Mouse (Mus musculus) liver, embryonic 15.5 days (tissue): Measurements from ENCODE around the gene Mvb12b. TPM values are rescaled to one million over a fixed set of nuclear protein-coding genes. Genes with fewer than 3 reads are reported as not detected.

Source experiments
- ATAC-seq: fragments of 200-750 bp; cut with Nextera tagmentation; 2 replicates; pipeline ENCODE4 v1.8.0; 2017; ENCODE audit warnings: moderate number of reproducible peaks, mild to moderate bottlenecking, moderate library complexity; ENCODE audit not compliant: insufficient read depth
- H3K27ac ChIP-seq: fragments of 300-500 bp; sonication (generic); replicated peaks from 2 replicates; pipeline ENCODE4 v1.5.1; 2015; ENCODE audit warnings: mild to moderate bottlenecking, inconsistent platforms
- H3K27me3 ChIP-seq: fragments of 300-500 bp; sonication (generic); 2 replicates; pipeline ENCODE4 v1.6.1; 2015; ENCODE audit warnings: mild to moderate bottlenecking, inconsistent platforms
- H3K36me3 ChIP-seq: fragments of 300-500 bp; sonication (generic); replicated peaks from 2 replicates; pipeline ENCODE4 v1.6.1; 2015; ENCODE audit warnings: moderate library complexity, mild to moderate bottlenecking, inconsistent platforms
- H3K4me1 ChIP-seq: fragments of 300-500 bp; sonication (generic); replicated peaks from 2 replicates; pipeline ENCODE4 v1.6.1; 2015; ENCODE audit warnings: inconsistent platforms
- H3K4me2 ChIP-seq: fragments of 300-500 bp; sonication (generic); 2 replicates; pipeline ENCODE4 v1.6.1; 2015; ENCODE audit warnings: moderate library complexity, mild to moderate bottlenecking, inconsistent platforms
- H3K4me3 ChIP-seq: fragments of 300-500 bp; sonication (generic); replicated peaks from 2 replicates; pipeline ENCODE4 v1.5.1; 2015; ENCODE audit warnings: mild to moderate bottlenecking, inconsistent platforms
- H3K9ac ChIP-seq: fragments of 300-500 bp; sonication (generic); 2 replicates; pipeline ENCODE4 v1.6.1; 2015; ENCODE audit warnings: moderate library complexity, mild to moderate bottlenecking, inconsistent platforms
- H3K9me3 ChIP-seq: fragments of 300-500 bp; sonication (generic); replicated peaks from 2 replicates; pipeline ENCODE4 v1.6.1; 2016; ENCODE audit warnings: inconsistent platforms
- WGBS: fragments of 180-500 bp; shearing (Covaris S2); methylation state at CpG from one replicate; pipeline ENCODE4 v1.1.7; 2015; ENCODE audit warnings: mixed read lengths; ENCODE audit not compliant: insufficient replicate concordance; 5-methylcytosine and 5-hydroxymethylcytosine counted together
- polyA plus RNA-seq: library from polyadenylated mRNA; unstranded; fragments of >200 nt; fragmentation: Nextera tagmentation; extraction: Ambion mirVana; gene quantifications from 2 replicates; pipeline ENCODE4 v1.2.1, GENCODE M21; 2015

Mvb12b gene
- polyA plus RNA-seq, 1 experiment from 2014 or later, result 11.3 TPM

GRCm38 (mm10) chr2:33777051-33777450, 110.7 kb downstream of the Mvb12b start:
- peaks cover 26% of the 10 kb centered on the region for H3K9me3 ChIP-seq
- no peak overlapping the region for H3K9ac ChIP-seq
- H3K36me3 ChIP-seq, result peaks cover 38% of the 10 kb centered on the region
- no peak overlapping the region for H3K4me3 ChIP-seq
- no peaks in the 10 kb centered on the region for H3K27me3 ChIP-seq
- no peak overlapping the region for H3K27ac ChIP-seq
- ATAC-seq, result no peak
- WGBS, result 83% methylated on average over 11 of the region's 11 CpGs
- no peaks in the 10 kb centered on the region for H3K4me1 ChIP-seq
- H3K4me2 ChIP-seq, result no peak overlapping the region

GRCm38 (mm10) chr2:33774884-33775283, 112.9 kb downstream of the Mvb12b start:
- H3K36me3 ChIP-seq, result peaks cover 38% of the 10 kb centered on the region
- WGBS, result 64% methylated on average over 2 of the region's 2 CpGs
- peaks cover 23% of the 10 kb centered on the region for H3K9me3 ChIP-seq
- H3K27ac ChIP-seq, result no peak overlapping the region
- no peaks in the 10 kb centered on the region for H3K4me1 ChIP-seq
- no peaks in the 10 kb centered on the region for H3K27me3 ChIP-seq
- ATAC-seq, result no peak
- no peak overlapping the region for H3K4me2 ChIP-seq
- no peak overlapping the region for H3K4me3 ChIP-seq
- no peak overlapping the region for H3K9ac ChIP-seq

- ATAC-seq, result no peak
- Histone ChIP-seq H3K36me3 (peaks cover 30% of the 10 kb centered on the region), H3K27ac (no peak overlapping the region), H3K9me3 (peaks cover 17% of the 10 kb centered on the region; the same call in 1 of the 2 replicates), H3K4me3 (no peak overlapping the region), H3K4me2 (no peak overlapping the region), H3K27me3 (no peaks in the 10 kb centered on the region), H3K9ac (no peak overlapping the region), H3K4me1 (no peaks in the 10 kb centered on the region)
- 78% methylated on average over 4 of the region's 4 CpGs for WGBS
Measured at GRCm38 (mm10) chr2:33774106-33774505, 113.6 kb downstream of the Mvb12b start.

- H3K4me2 ChIP-seq, result no peak overlapping the region
- no peak for ATAC-seq
- no peak overlapping the region for H3K9ac ChIP-seq
- no peaks in the 10 kb centered on the region for H3K4me1 ChIP-seq
- H3K36me3 ChIP-seq, result peaks cover 13% of the 10 kb centered on the region
- peaks cover 2% of the 10 kb centered on the region; the same call in 1 of the 2 replicates for H3K9me3 ChIP-seq
- WGBS, result 56% methylated on average over 9 of the region's 9 CpGs
- H3K27me3 ChIP-seq, result no peaks in the 10 kb centered on the region
- no peak overlapping the region for H3K27ac ChIP-seq
- no peak overlapping the region for H3K4me3 ChIP-seq
Measured at GRCm38 (mm10) chr2:33772439-33772838, 115.3 kb downstream of the Mvb12b start.

GRCm38 (mm10) chr2:33771388-33771787, 116.4 kb downstream of the Mvb12b start:
- H3K4me2 ChIP-seq, result no peak overlapping the region
- H3K9ac ChIP-seq, result no peak overlapping the region
- no peaks in the 10 kb centered on the region for H3K27me3 ChIP-seq
- ATAC-seq, result no peak
- no peak overlapping the region for H3K27ac ChIP-seq
- WGBS, result 85% methylated on average over 10 of the region's 10 CpGs
- H3K4me1 ChIP-seq, result no peaks in the 10 kb centered on the region
- no peak overlapping the region for H3K4me3 ChIP-seq
- H3K36me3 ChIP-seq, result 0 out of 2 replicates have a peak, but pooled peaks cover 3% of the 10 kb centered on the region
- no peaks in the 10 kb centered on the region for H3K9me3 ChIP-seq

- H3K36me3 ChIP-seq, result no peaks in the 10 kb centered on the region
- no peak for ATAC-seq
Measured at GRCm38 (mm10) chr2:33770526-33771130, 117.1 kb downstream of the Mvb12b start.

GRCm38 (mm10) chr2:33764476-33764875, 123.3 kb downstream of the Mvb12b start:
- Histone ChIP-seq H3K27me3 (no peaks in the 10 kb centered on the region), H3K4me3 (no peak overlapping the region), H3K9ac (no peak overlapping the region), H3K27ac (no peak overlapping the region), H3K4me1 (no peaks in the 10 kb centered on the region), H3K4me2 (no peak overlapping the region), H3K9me3 (no peaks in the 10 kb centered on the region), H3K36me3 (0 out of 2 replicates have a peak, but pooled peaks cover 3% of the 10 kb centered on the region)
- ATAC-seq, result no peak
- 75% methylated on average over 8 of the region's 8 CpGs for WGBS

More at GRCm38 (mm10) chr2:33770526-33771130, 117.1 kb downstream of the Mvb12b start:
- no peak overlapping the region for H3K9ac ChIP-seq
- H3K27me3 ChIP-seq, result no peaks in the 10 kb centered on the region
- H3K4me2 ChIP-seq, result no peak overlapping the region
- H3K4me1 ChIP-seq, result no peaks in the 10 kb centered on the region
- 70% methylated on average over 4 of the region's 4 CpGs for WGBS
- no peaks in the 10 kb centered on the region for H3K9me3 ChIP-seq
- H3K4me3 ChIP-seq, result no peak overlapping the region
- no peak overlapping the region for H3K27ac ChIP-seq

GRCm38 (mm10) chr2:33762210-33762609, 125.5 kb downstream of the Mvb12b start:
- ATAC-seq, result no peak
- H3K27me3 ChIP-seq, result no peaks in the 10 kb centered on the region
- H3K9me3 ChIP-seq, result no peaks in the 10 kb centered on the region
- no peak overlapping the region for H3K4me2 ChIP-seq
- WGBS, result 68% methylated on average over 6 of the region's 6 CpGs
- H3K4me1 ChIP-seq, result no peaks in the 10 kb centered on the region; the same call in 1 of the 2 replicates
- H3K4me3 ChIP-seq, result no peak overlapping the region
- H3K36me3 ChIP-seq, result 0 out of 2 replicates have a peak, but pooled peaks cover 3% of the 10 kb centered on the region
- no peak overlapping the region for H3K9ac ChIP-seq
- no peak overlapping the region for H3K27ac ChIP-seq

GRCm38 (mm10) chr2:33760571-33760991, 127.2 kb downstream of the Mvb12b start:
- Histone ChIP-seq H3K27ac (no peak overlapping the region), H3K9ac (no peak overlapping the region), H3K4me2 (no peak overlapping the region), H3K27me3 (no peaks in the 10 kb centered on the region), H3K9me3 (no peaks in the 10 kb centered on the region), H3K4me1 (peaks cover 5% of the 10 kb centered on the region; the same call in 1 of the 2 replicates), H3K36me3 (0 out of 2 replicates have a peak, but pooled peaks cover 3% of the 10 kb centered on the region), H3K4me3 (no peak overlapping the region)
- 77% methylated on average over 13 of the region's 13 CpGs for WGBS
- no peak for ATAC-seq

GRCm38 (mm10) chr2:33759447-33759846, 128.3 kb downstream of the Mvb12b start:
- H3K27me3 ChIP-seq, result no peaks in the 10 kb centered on the region
- 0 out of 2 replicates have a peak, but pooled peaks cover 3% of the 10 kb centered on the region for H3K36me3 ChIP-seq
- H3K4me3 ChIP-seq, result no peak overlapping the region
- no peaks in the 10 kb centered on the region for H3K9me3 ChIP-seq
- 71% methylated on average over 10 of the region's 10 CpGs for WGBS
- H3K9ac ChIP-seq, result no peak overlapping the region
- H3K27ac ChIP-seq, result no peak overlapping the region
- peaks cover 13% of the 10 kb centered on the region for H3K4me1 ChIP-seq
- no peak overlapping the region for H3K4me2 ChIP-seq
- no peak for ATAC-seq

- H3K36me3 ChIP-seq, result no peaks in the 10 kb centered on the region
- ATAC-seq, result peak; percentile 61
- 15% methylated on average over 6 of the region's 6 CpGs for WGBS
- no peaks in the 10 kb centered on the region for H3K27me3 ChIP-seq
- H3K27ac ChIP-seq, result peak overlapping the region; percentile 51; the same call in 1 of the 2 replicates
- H3K9ac ChIP-seq, result no peak overlapping the region
- no peak overlapping the region for H3K4me2 ChIP-seq
- H3K4me1 ChIP-seq, result peaks cover 17% of the 10 kb centered on the region
- no peaks in the 10 kb centered on the region for H3K9me3 ChIP-seq
- no peak overlapping the region for H3K4me3 ChIP-seq
Measured at GRCm38 (mm10) chr2:33755633-33756020, 132.1 kb downstream of the Mvb12b start.
